Mouse (Mus musculus) hindbrain, embryonic 11.5 days (tissue): ENCODE data around the gene Olfr368. TPM values are rescaled to one million over a fixed set of nuclear protein-coding genes. Genes with fewer than 3 reads are reported as not detected.

Experiments
- ATAC-seq: fragments of 200-750 bp; cut with Nextera tagmentation; 2 replicates; pipeline ENCODE4 v1.8.0; 2017; ENCODE audit warnings: mild to moderate bottlenecking, moderate TSS enrichment, moderate library complexity; ENCODE audit not compliant: low FRiP score
- DNase-seq: peaks from one replicate; pipeline ENCODE4 v3.0.0-alpha.2; 2015; ENCODE audit warnings: low spot score
- H3K27ac ChIP-seq: fragments of 300-500 bp; sonication (generic); 2 replicates; pipeline ENCODE4 v1.5.1; 2014; ENCODE audit warnings: mild to moderate bottlenecking, low read depth, low read length
- H3K27me3 ChIP-seq: fragments of 300-500 bp; sonication (generic); 2 replicates; pipeline ENCODE4 v1.6.1; 2014; ENCODE audit warnings: mild to moderate bottlenecking, low read length, moderate library complexity, mixed read lengths; ENCODE audit not compliant: control insufficient read depth, insufficient read depth
- H3K36me3 ChIP-seq: fragments of 300-500 bp; sonication (generic); 2 replicates; pipeline ENCODE4 v1.6.1; 2014; ENCODE audit warnings: mild to moderate bottlenecking, low read length, moderate library complexity, mixed read lengths; ENCODE audit not compliant: control insufficient read depth, insufficient read depth
- H3K4me1 ChIP-seq: fragments of 300-500 bp; sonication (generic); replicated peaks from 2 replicates; pipeline ENCODE4 v1.6.1; 2014; ENCODE audit warnings: low read length, mixed read lengths; ENCODE audit not compliant: control insufficient read depth, insufficient read depth
- H3K4me2 ChIP-seq: fragments of 300-500 bp; sonication (generic); replicated peaks from 2 replicates; pipeline ENCODE4 v1.6.1; 2014; ENCODE audit warnings: mild to moderate bottlenecking, low read depth, low read length
- H3K4me3 ChIP-seq: fragments of 300-500 bp; sonication (generic); 2 replicates; pipeline ENCODE4 v1.5.1; 2014; ENCODE audit warnings: low read depth, low read length
- H3K9ac ChIP-seq: fragments of 300-500 bp; sonication (generic); 2 replicates; pipeline ENCODE4 v1.6.1; 2014; ENCODE audit warnings: low read depth, low read length
- H3K9me3 ChIP-seq: fragments of 300-500 bp; sonication (generic); 2 replicates; pipeline ENCODE4 v1.6.1; 2016; ENCODE audit warnings: low read length; ENCODE audit not compliant: control insufficient read depth
- WGBS: fragments of 180-500 bp; shearing (Covaris S2); extraction: QIAGEN DNeasy Blood & Tissue Kit; methylation state at CpG from one replicate; pipeline ENCODE4 v1.1.7; 2014; 5-methylcytosine and 5-hydroxymethylcytosine counted together
- polyA plus RNA-seq: library from polyadenylated mRNA; unstranded; fragments of >200 nt; fragmentation: Nextera tagmentation; extraction: Ambion mirVana; gene quantifications from 2 replicates; pipeline ENCODE4 v1.2.1, GENCODE M21; 2014

Olfr368 gene
- not detected in 2 replicates for polyA plus RNA-seq

- no peaks in the 10 kb centered on the region for H3K9me3 ChIP-seq
- DNase-seq = no peak
- no peak for ATAC-seq
- H3K27ac ChIP-seq = no peak within 1 kb of the TSS
- H3K27me3 ChIP-seq = no peaks in the 10 kb centered on the region
- no peaks in the 10 kb centered on the region for H3K4me1 ChIP-seq
- WGBS = 85% methylated on average over 1 of the region's 1 CpGs
- H3K36me3 ChIP-seq = no peaks in the 10 kb centered on the region
- no peak within 1 kb of the TSS for H3K9ac ChIP-seq
- H3K4me2 ChIP-seq = no peak within 1 kb of the TSS
- H3K4me3 ChIP-seq = no peak within 1 kb of the TSS
Observed at GRCm38 (mm10) chr2:37326215-37326614, at the start of gene Olfr368. TSS of gene Olfr368 (plus strand) at chr2:37326515.

- Histone ChIP-seq H3K4me1 (no peaks in the 10 kb centered on the region), H3K9me3 (no peaks in the 10 kb centered on the region), H3K4me2 (no peak overlapping the region), H3K9ac (no peak overlapping the region), H3K36me3 (no peaks in the 10 kb centered on the region), H3K27ac (no peak overlapping the region), H3K27me3 (no peaks in the 10 kb centered on the region), H3K4me3 (no peak overlapping the region)
- no peak for ATAC-seq
- 85% methylated on average over 2 of the region's 2 CpGs for WGBS
- no peak for DNase-seq
Observed at GRCm38 (mm10) chr2:37333321-37333720, 7.0 kb downstream of the Olfr368 start.

GRCm38 (mm10) chr2:37338497-37339187 is 12.3 kb downstream of the Olfr368 start:
- ATAC-seq (no peak), DNase-seq (peak; percentile 68)
- no peaks in the 10 kb centered on the region for H3K4me1 ChIP-seq
- no peaks in the 10 kb centered on the region for H3K27me3 ChIP-seq
- H3K36me3 ChIP-seq = no peaks in the 10 kb centered on the region
- H3K27ac ChIP-seq = no peak overlapping the region
- H3K9me3 ChIP-seq = no peaks in the 10 kb centered on the region
- H3K4me2 ChIP-seq = no peak overlapping the region
- 64% methylated on average over 10 of the region's 10 CpGs for WGBS
- no peak overlapping the region for H3K9ac ChIP-seq
- H3K4me3 ChIP-seq = no peak overlapping the region

GRCm38 (mm10) chr2:37351671-37352070 is 25.4 kb downstream of the Olfr368 start:
- ATAC-seq (no peak), DNase-seq (no peak)
- Histone ChIP-seq H3K4me3 (no peak overlapping the region), H3K4me1 (no peaks in the 10 kb centered on the region), H3K4me2 (no peak overlapping the region), H3K9ac (no peak overlapping the region), H3K9me3 (no peaks in the 10 kb centered on the region), H3K27me3 (no peaks in the 10 kb centered on the region), H3K36me3 (peaks cover 24% of the 10 kb centered on the region), H3K27ac (no peak overlapping the region)
- 94% methylated on average over 7 of the region's 7 CpGs for WGBS

- Histone ChIP-seq H3K27ac (no peak overlapping the region), H3K9ac (no peak overlapping the region), H3K9me3 (no peaks in the 10 kb centered on the region), H3K4me3 (no peak overlapping the region), H3K36me3 (peaks cover 24% of the 10 kb centered on the region), H3K27me3 (no peaks in the 10 kb centered on the region), H3K4me2 (no peak overlapping the region), H3K4me1 (no peaks in the 10 kb centered on the region)
- DNase-seq = no peak
- WGBS = 98% methylated on average over 5 of the region's 5 CpGs
- ATAC-seq = no peak
Observed at GRCm38 (mm10) chr2:37355571-37355970, 29.3 kb downstream of the Olfr368 start.

GRCm38 (mm10) chr2:37358633-37359540 is 32.6 kb downstream of the Olfr368 start, which contains the start of gene Pdcl:
TSS of gene Pdcl (minus strand) at chr2:37359332.
- no peaks in the 10 kb centered on the region for H3K27me3 ChIP-seq
- H3K36me3 ChIP-seq = peaks cover 10% of the 10 kb centered on the region; the same call in 1 of the 2 replicates
- peak; percentile 99 for ATAC-seq
- no peaks in the 10 kb centered on the region for H3K9me3 ChIP-seq
- DNase-seq = peak; percentile 90
- peak within 1 kb of the TSS; percentile 92 for H3K27ac ChIP-seq
- peak within 1 kb of the TSS; percentile 72 for H3K9ac ChIP-seq
- H3K4me3 ChIP-seq = peak within 1 kb of the TSS; percentile 67
- H3K4me2 ChIP-seq = peak within 1 kb of the TSS; percentile 30
- under 1% methylated on average over 41 of the region's 42 CpGs for WGBS
- no peaks in the 10 kb centered on the region for H3K4me1 ChIP-seq

- Histone ChIP-seq H3K27ac (no peak overlapping the region), H3K36me3 (0 out of 2 replicates have a peak, but pooled peaks cover 6% of the 10 kb centered on the region), H3K4me2 (no peak overlapping the region), H3K27me3 (no peaks in the 10 kb centered on the region), H3K4me1 (no peaks in the 10 kb centered on the region), H3K9ac (no peak overlapping the region), H3K4me3 (no peak overlapping the region), H3K9me3 (no peaks in the 10 kb centered on the region)
- WGBS = 91% methylated on average over 2 of the region's 2 CpGs
- DNase-seq (no peak), ATAC-seq (no peak)
Observed at GRCm38 (mm10) chr2:37359908-37360307, 33.6 kb downstream of the Olfr368 start.

- Histone ChIP-seq H3K4me3 (no peak overlapping the region), H3K27ac (no peak overlapping the region), H3K27me3 (no peaks in the 10 kb centered on the region), H3K4me2 (no peak overlapping the region), H3K9me3 (no peaks in the 10 kb centered on the region), H3K4me1 (no peaks in the 10 kb centered on the region), H3K36me3 (peaks cover 2% of the 10 kb centered on the region; the same call in 1 of the 2 replicates), H3K9ac (no peak overlapping the region)
- WGBS = 82% methylated on average over 2 of the region's 2 CpGs
- DNase-seq (no peak), ATAC-seq (no peak)
Observed at GRCm38 (mm10) chr2:37370651-37371050, 44.3 kb downstream of the Olfr368 start.
